Comparison of ENCODE assay signal across 26 mouse cellular contexts in genomic region chr13:96468678-96469077, GRCm38 (mm10). TPM values are rescaled to one million over a fixed set of nuclear protein-coding genes. Genes with fewer than 3 reads are reported as not detected.
"Had no signal": no experiment of that assay in that cellular context is flagged by ENCODE, and none has a peak within 500 bp of the region (broad histone marks: within the 10 kb centered on the region; RNA-seq: fewer than 3 reads in every experiment).

No protein-coding gene starts in this region.

- H3K9ac ChIP-seq: limb, embryonic 15.5 days; liver, embryonic 12.5 days; liver, embryonic 14.5 days; midbrain, embryonic 12.5 days; neural tube, embryonic 13.5 days; neural tube, embryonic 15.5 days had no signal

- H3K27me3 ChIP-seq: limb, embryonic 15.5 days; liver, embryonic 12.5 days; midbrain, embryonic 12.5 days; neural tube, embryonic 13.5 days; neural tube, embryonic 15.5 days had no signal

- H3K36me3 ChIP-seq: limb, embryonic 15.5 days; liver, embryonic 12.5 days; midbrain, embryonic 10.5 days; midbrain, embryonic 12.5 days; neural tube, embryonic 13.5 days; neural tube, embryonic 15.5 days had no signal

- H3K9me3 ChIP-seq: limb, embryonic 15.5 days; liver, embryonic 12.5 days; midbrain, embryonic 10.5 days; midbrain, embryonic 12.5 days; neural tube, embryonic 13.5 days; neural tube, embryonic 15.5 days had no signal

- H3K4me1 ChIP-seq: liver, embryonic 12.5 days; midbrain, embryonic 10.5 days; midbrain, embryonic 12.5 days; neural tube, embryonic 13.5 days; neural tube, embryonic 15.5 days had no signal

- H3K4me3 ChIP-seq: limb, embryonic 15.5 days; liver, embryonic 12.5 days; midbrain, embryonic 10.5 days; midbrain, embryonic 12.5 days; myocyte; neural tube, embryonic 13.5 days; neural tube, embryonic 15.5 days had no signal

- H3K27ac ChIP-seq: limb, embryonic 15.5 days; liver, embryonic 12.5 days; liver, embryonic 14.5 days; midbrain, embryonic 10.5 days; midbrain, embryonic 12.5 days; neural tube, embryonic 13.5 days; neural tube, embryonic 15.5 days had no signal

- ATAC-seq: liver, embryonic 12.5 days; midbrain, embryonic 16.5 days had no signal

- H3K4me2 ChIP-seq: limb, embryonic 15.5 days; liver, embryonic 12.5 days; midbrain, embryonic 12.5 days; neural tube, embryonic 13.5 days; neural tube, embryonic 15.5 days had no signal

- DNase-seq: lung, adult 2 months; midbrain, embryonic 14.5 days; retina, postnatal 1 day; right cerebral cortex, adult 18-20 months; right cerebral cortex, postnatal 25 days; right cerebral cortex, postnatal 4 days; spleen, adult 18-20 months; thymus, adult 18-20 months; thymus, postnatal 14 days; thymus, postnatal 36 days had no signal

RNA-seq across cellular contexts. Expression of gene Ankdd1b, which starts 2.3 kb away (rescaled TPM):
- polyA plus RNA-seq: liver, adult 2 months; liver, embryonic 12.5 days; liver, embryonic 16.5 days; midbrain, embryonic 10.5 days; midbrain, embryonic 12.5 days; midbrain, embryonic 14.5 days; midbrain, embryonic 16.5 days; myocyte; neural tube, embryonic 11.5 days; neural tube, embryonic 13.5 days; neural tube, embryonic 15.5 days; small intestine, adult 2 months had no signal

RNA-seq across cellular contexts. Expression of gene Gm17622, which starts 21.9 kb away (rescaled TPM):
- polyA plus RNA-seq: limb, embryonic 15.5 days; liver, adult 2 months; liver, embryonic 12.5 days; liver, embryonic 14.5 days; liver, embryonic 16.5 days; lung, adult 2 months; midbrain, embryonic 10.5 days; midbrain, embryonic 12.5 days; midbrain, embryonic 14.5 days; midbrain, embryonic 16.5 days; myocyte; neural tube, embryonic 11.5 days; neural tube, embryonic 13.5 days; neural tube, embryonic 15.5 days; small intestine, adult 2 months; stomach, embryonic 14.5 days; stomach, embryonic 16.5 days; thymus, postnatal 0 days had no signal
